Mouse (Mus musculus): ENCODE results near the gene Grpel1.

Grpel1 gene

DNA sequence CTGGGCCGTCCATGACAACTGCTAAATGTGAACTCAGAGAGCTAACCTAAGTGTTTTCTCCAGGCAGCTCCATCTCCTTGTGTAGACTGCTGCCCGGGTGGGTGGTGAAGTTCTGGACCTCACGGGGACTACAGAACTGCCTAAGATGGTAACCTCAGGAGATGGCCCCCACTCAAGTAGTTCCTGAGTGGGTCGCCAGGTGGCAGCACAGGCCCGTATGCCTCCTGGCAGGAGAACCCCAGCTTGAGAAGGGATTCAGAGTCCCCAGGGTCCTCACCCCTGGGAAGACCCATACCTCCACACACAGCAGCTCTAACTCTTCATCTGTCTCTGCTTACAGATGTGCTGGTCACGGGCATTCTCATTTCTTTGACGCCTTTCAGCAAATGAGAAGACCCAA lies 2.0 kb upstream of the Grpel1 start:
- peak; percentile 74 for DNase-seq

DNA sequence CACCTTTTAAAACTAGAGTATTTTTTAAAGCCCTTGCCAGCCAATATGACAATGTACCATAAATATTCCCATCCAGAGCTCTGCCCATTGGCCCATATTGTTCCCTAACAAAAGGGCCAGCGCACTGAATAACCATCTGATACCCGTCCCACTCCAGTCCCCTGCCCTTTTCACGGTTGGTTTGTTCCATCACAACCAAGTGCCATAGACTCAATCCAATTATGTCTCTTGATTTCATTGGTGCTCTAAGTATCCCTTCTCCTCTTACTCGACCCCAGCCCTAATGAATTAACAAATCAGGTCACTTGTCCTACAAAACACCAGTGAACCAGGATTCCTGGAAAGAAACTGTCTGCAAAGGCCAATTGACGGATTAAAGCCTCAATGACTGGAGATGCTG lies 1.4 kb upstream of the Grpel1 start:
- no peak for DNase-seq

DNA sequence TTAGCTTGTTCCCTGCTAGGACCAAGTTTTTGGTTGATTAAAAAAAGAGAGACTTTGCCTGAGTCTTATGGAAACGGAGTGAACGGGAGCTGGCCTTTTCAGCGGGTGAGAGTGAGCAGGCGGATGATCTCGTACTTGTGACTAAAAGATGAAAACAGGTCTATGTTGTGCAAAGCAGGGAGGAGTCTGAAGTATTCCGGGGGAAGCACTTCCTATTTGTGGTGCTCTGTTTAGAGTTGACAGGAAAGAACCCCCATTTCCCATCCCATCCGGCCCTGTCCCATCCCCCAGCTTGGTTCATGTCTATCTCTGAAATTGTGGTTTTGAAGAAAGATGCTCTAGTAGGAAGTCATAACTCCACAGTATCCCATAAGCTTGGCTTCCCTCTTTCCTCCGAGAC lies 1.1 kb downstream of the Grpel1 start:
- DNase-seq, result no peak

DNA sequence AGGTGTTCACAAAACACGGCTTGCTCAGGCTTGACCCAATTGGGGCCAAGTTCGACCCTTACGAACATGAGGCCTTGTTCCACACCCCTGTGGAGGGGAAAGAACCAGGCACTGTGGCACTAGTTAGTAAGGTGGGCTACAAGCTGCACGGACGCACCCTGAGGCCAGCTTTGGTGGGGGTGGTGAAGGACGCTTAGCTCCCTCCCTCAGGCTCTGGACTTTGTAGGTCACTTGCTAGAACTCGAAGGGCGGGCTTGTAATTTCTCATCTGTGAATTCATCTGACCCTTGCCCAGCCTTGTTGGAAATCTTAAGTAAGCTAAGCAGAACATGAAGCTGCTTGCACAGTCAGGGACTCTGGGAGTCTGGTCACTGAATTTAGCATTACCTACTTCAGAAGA lies 6.4 kb downstream of the Grpel1 start:
- DNase-seq, result peak; percentile 77

DNA sequence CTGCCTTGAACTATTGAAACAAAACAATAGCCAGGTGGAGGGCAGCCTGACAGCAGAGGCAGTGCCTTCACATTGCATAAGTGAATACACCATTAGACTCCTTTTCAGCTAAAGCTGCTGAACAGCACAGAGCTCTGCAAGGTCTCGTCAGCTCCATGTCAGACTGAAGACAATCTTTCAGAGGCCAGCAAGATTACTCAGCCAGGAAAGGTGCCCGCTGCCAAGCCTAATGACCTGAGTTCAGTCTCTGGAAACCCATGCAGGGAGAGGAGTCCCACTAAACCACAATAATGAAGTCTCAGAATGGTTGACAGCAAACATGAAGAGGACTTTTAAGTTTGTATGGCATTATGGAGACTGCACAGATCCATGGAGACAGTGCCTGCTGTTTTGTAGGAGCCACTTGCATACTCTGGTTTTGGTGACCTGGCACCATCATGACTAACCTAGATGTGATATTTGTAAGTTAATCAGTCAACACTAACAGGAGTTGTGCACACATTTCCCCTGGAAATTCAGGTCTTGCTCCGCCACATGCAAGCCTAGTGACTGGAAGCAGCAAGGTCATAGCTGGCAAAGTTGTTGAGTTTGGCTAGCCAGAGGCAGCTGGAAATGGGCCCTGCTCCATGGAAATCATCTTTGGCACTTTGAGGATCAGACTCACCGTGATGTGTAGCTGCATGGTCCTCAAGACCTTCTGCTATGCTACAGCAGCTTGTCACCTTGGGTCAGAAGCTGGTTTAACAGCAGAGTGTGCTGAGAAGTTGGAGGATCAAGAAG lies 8.3 kb downstream of the Grpel1 start:
- no peak for DNase-seq

DNA sequence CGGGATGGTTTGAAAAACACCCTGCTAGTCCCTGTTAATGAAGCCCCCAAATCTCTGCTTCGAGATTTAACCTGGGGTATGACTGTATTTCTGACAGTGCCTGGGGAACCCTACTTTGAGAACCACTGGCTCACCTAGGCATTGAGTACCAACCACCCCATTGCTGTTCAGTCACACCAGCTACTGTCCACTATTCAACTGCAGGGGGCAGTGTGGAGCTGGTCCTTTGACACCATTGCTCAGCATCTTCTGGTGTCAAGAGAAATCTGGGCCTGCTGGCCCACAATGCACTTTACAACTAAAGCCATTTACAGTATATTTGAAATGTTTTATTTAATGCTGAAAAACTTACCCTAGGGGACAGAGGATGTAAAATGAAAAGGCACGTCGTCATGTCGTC lies 9.5 kb downstream of the Grpel1 start:
- DNase-seq, result peak; percentile 60

DNA sequence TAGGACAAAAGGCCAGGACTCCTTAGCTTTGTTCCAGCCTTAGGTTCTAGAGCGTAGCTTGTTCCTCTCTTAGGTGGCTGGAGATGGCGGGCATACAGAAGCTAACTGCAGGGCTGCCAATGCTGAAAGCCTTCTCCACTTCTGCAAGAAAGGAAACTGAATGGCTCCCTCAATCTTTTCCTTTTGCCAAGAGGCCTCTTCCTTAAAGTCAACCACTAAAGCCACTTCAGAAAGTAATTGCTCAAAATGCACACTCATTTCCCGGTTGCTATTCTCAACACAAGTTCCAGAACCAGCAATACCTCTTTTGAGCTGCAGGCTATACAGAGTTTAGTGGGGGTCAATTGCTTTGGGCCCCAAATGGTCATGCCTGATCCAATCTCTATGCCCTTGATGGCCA lies 12.7 kb downstream of the Grpel1 start:
- no peak for DNase-seq

DNA sequence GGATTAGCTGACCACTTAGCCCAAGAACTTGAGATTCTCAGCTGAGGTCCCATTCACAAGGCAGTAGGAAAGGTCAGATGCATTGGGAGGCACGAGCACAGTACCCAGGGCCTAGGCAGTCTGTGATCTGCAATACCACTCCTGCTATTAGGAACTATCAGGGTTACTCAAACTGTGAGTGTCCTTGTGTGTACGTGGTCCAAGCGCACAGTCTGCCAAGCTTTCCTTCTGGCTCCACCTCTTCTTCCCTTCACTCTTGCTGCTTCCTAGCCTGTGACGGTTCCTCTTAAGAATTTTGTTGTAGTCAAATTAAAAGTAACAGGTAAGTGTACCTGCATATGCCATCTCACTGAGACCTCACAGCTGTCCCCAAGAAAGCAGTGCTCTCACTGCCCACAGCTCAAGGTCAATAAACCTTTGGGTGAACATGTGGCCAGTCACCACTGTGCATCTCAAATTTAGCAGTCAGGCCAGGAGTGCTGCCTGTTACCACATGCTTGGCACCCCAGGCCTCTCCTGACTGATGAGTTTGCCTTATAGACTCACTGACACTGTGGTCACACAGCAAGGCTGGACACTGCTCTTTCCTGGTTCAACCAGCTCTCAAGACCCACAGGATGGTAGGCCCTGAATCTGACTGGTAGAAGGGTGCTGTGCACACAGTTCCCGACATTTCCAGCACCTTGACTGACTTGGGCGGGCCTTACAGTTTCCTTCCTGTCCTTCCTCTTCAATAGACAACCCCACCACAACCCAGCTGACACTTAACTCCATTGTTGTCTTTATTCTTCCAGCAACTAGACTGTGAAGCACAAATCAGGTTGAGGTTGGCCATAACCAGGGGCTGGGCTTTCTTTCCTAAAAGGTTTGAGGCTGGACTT lies 14.0 kb downstream of the Grpel1 start:
- no peak for DNase-seq

DNA sequence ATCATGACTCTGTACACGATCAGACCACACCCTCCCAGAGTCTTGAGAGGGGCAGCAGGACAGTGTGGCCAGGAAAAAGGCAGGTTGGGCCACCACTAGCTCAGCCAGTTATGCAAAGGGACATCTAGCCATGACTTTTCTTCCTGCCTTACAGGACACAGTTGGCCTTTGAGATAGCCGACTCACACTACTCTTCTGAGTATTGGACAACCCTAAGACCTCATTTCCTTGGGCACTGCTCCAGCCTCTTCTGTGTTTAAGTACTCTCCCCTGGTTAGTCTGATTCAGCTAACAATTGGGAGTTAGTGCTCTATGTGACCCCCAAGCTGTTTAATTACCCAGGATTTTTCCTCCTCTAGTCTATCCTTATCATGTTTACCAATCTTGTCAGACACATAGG lies 14.9 kb downstream of the Grpel1 start:
- no peak for DNase-seq

DNA sequence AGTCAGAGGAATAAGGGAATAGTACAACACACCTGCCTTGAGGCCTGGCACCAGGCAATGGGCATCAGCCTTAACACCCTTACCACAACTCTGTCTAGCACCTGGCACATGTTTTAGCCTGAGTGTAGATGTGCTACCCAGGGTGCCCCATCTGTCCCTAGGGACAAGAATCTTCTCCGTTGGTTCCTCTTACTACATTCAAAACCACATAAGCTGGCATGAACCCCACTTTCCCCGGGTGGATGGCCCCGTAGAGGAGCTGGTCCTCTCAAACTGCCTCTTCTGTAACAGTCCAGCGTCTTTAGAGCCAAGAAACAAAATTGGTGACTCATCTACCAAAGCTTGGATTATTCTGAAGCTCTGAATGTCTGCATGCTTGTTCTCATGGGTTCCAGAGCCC lies 15.6 kb downstream of the Grpel1 start:
- no peak for DNase-seq

DNA sequence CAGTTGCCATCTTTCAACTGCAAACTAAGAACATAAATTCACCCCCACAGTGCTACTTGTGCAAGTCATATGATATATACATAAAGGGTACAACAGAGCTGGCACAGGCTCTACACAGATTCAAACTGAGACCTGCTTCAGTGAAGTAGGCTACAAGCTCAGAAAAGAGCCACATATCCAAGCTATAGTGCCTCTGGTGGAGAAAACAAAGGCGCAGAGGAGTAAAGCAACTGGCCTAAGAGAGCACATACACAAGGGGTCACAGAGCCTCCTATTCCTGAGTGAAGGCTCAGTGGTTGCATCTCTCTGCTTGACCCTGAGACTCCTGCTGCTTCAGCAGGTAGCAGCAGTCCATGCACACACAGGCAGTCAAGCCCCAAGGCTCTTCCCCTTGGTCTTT lies 16.3 kb downstream of the Grpel1 start:
- DNase-seq, result no peak

DNA sequence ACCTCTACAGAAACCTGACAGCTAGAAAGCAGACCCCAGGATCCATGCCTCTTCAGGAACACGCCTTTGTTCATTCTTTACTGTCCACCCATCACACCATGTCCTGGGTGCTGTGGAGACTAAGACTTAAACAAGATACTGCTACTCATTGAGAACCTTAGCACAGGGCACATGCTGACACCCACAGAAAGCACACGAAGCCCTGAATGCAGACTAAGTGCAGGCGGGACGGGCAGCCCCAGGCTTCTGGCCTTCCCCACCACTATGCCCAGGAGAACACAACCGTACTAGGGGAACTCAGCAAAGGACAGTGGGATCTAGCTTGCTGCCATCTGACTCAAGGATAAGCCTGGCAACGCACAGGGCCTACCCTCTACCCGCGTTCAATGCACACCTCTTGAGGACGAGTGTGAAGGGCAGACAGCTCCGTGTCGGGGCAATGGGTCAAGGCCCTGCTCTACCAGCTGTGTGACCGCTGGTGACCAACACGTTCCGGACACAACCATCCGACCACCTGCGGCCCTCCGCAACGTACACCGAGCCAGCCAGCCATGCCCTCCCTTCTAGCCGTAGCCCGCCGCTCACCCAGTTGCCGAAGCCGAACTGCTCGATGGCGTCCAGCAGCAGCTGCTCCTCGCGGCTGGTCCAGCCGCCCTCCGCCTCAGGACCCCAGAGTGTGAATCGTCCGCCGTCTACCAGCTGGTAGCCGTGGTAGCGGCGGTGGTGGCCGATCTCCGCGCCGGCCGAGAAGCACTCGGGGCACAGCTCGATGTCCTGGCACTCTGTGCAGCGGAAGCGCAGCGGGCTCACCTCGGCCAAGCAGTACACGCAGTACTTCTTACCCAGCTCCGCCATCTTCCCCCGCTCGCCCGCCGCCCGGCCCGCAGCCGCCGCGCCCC lies 18.7 kb downstream of the Grpel1 start:
- DNase-seq, result no peak

DNA sequence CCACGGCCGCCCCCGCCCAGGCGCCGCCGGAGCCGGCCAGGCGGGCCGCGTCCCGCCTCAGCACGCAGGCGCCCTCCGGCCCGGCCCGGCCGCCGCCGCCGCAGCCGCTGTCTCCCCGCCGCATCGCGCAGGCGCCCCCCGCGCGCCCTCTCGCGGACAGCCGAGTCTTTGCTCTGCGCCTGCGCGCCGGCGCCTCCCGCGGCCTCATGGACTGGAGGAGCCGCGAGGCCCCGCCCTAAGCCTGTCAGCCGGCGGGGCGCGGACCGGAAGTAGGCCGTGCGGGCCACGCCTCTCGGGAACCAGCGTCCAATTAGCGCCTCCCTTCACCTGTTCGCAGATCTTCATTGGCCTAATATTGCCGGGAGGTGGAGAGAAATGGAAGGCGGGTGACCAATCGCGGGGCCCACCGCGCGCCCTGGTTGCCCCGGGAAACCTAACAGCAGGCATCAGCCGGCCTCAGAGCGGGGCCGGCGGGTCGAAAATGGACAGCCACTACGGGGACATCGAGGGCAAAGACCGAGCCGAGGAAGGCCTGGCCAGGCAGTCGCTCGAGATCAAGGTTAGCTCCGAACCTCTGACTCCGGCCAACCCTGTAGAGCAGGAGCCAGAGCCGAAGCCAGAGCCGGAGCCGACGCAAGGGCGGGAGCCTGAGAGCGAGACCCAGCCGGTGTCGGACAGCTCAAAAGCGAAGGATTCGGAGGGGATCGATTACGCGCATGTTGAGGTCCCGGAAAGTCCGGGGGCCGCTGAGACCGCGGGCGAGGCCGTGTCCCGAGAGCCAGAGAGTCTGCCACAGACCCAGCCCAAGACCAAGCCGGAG lies 19.6 kb downstream of the Grpel1 start, which contains the start of the genes Tada2b and Ccdc96:
TSS of gene Tada2b (minus strand) at position 115 of the 820 bp plus-strand sequence.
TSS of gene Ccdc96 (plus strand) at position 418 of the 820 bp plus-strand sequence.
- peak; percentile 99 for DNase-seq

DNA sequence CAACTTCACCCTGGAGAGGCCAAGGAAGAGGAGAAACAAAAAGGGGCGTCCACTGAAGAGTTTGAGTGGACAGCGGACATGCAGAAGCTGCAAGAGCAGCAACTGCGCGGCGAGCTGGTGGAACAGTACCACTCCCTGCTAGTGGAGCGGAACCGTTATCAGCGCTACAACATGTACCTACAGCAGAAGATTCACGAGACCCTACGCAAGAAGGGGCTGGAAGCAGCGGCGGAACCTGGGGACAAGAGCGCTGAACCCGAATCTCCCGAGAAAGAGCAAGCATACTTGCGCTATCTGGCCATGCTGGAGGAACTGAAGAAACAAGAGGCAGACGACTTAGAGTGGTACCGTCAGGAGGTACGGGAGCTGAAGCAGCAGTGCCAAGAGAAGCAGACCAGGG lies 20.5 kb downstream of the Grpel1 start:
- no peak for DNase-seq

DNA sequence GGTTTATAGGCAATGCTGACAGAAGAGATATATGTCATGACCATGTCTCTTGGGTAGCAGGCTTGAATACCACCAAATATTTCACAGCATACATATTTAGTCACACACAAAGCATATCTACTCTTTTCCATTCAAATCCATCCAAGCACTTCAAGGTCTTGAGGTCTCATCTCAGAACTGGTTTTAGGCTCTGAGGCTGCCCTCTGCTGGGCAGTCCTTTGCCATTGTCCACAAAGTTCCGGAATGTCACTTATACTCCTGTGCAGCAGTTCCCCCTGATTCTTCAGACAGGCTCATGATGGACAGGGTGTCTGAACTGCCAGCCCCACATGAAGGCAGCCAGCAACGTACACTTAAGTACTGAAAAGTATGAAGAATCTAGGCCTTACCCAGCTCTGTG lies 24.4 kb downstream of the Grpel1 start:
- DNase-seq, result peak; percentile 49

DNA sequence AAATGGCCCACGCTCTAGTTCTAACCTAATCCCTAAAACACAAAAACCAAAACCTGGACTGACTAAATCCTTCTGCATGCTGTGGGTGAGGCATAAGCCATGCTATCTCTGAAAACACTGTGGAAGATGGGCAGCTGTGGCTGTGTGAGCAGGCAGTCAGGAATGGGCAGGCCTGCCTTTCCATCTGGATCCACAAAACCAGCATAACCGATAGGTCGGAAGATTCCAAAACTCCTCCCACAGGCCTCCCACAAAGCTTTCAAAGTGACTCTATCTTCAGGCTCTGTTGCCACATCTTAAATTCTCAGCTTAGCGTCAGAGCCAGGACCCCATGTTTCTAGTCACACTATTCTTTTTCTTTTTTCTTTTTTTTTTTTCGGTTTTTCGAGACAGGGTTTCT lies 29.1 kb downstream of the Grpel1 start:
- no peak for DNase-seq

DNA sequence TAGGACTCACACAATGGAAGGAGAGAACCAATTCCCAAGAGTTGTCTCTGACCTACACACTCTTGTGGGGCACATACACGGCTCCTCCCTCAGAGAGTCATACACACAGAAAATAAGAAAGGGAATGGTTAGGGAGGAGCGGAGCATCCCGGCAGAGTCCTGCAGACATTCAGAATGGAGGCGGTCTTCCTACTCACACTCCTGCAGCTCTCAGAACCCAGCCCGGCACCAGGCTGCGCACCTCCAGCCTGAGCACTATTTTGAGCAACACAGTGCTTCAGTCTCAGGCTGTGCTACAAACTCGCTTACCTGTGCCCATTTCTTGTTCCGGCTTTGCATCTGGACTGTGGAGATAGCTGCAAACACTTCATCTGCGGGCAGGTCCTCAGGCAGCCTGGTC lies 29.9 kb downstream of the Grpel1 start:
- DNase-seq, result no peak

DNA sequence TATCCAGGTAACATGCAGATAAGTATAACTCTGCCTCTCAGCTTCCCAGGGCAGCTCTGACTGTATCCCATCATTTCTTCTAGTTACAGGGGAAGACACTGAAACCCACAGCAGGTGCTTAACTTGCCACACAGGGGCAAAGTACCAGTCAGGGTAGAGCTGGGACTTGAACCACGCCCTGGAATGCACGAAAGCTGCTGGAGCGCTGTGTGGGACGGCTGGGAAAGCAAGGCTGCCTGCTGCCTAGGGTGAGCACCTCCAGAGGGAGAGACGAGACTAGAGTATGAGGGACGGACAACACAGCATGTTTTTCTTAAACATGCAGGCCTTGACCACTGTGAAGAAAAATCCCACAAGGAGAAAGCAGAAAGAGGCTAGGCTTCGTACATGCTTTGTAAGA lies 40.4 kb downstream of the Grpel1 start:
- no peak for DNase-seq

DNA sequence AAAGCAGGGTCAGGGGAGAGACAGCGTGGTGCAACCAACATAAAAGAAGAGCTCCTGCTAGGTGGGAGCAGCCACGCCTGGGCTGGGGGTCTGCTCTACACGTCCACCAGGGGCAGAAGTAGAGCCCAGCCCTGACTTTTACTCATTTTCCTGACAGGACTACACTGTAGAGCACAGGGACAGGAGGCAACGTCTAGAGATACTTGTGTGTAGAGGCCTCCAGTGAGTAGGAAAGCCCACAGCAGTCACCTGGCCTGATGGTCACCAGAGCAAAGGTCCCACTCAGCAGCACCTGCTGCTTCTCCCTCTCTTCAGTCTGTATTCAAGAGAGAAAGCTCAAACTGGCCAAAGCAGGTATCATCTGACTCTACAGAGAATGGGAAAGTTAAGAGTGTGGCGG lies 40.8 kb downstream of the Grpel1 start:
- DNase-seq, result no peak

DNA sequence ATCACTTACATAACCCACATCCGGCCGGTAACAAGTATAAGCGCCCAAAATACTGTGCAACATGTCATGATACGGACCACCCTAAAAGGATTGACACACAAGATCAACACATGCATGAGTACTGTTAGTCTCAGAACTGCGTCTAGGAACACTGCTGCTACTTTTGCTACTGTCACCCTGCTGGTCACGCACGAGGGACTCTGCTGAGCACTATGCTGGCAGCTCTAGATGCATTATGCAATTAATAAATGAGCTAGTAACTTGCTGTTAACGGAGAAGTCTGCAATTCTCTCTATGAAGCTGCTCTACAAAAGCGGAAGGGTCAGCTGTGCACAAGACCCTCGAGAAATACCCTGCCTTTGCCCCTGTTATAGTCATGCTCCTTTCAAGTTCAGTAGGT lies 43.6 kb downstream of the Grpel1 start:
- DNase-seq, result peak; percentile 35

DNA sequence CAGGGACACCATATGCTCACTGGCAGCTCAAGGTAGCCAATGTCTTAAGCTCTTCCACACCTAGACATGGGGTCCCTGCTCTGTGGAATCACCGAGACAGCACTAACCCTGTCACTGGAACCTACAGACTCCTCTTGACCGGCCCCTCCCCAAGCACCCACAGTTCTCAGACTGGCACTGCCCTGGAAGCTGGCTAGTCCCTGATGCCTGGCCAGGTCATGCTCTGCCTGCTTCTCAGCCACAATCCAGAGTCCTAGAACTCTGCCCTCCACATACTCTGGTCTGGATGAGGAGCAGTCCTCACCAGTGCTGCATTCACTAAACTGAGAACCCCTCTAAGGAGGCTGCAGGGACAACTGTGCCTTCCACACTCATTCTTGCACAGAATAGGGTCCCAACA lies 46.2 kb downstream of the Grpel1 start:
- DNase-seq, result no peak

DNA sequence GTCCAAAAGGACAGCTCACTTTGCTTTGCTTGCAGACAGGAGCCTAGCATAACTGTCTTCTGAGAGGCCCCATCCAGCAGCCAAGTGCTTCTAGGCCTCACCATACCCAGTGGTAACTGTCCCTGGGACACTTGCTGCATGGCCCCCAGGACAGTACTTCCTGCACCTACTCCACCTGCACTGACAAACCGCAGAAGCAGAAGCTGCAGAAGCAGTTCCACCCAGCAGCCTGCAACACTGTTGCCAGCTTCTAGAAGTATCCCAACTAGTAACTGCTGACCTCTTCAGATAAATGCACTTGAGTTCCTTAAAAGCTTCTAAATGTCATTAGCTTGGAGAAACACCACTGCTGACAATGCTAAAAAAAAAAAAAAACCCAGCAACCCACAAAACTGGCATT lies 50.3 kb downstream of the Grpel1 start:
- no peak for DNase-seq
